Mouse (Mus musculus) midbrain, embryonic 13.5 days (tissue): Measurements from ENCODE around the gene Ttc9c. TPM values are rescaled to one million over a fixed set of nuclear protein-coding genes. Genes with fewer than 3 reads are reported as not detected.

ENCODE experiments used
- ATAC-seq: fragments of 200-750 bp; cut with Nextera tagmentation; 2 replicates; pipeline ENCODE4 v1.8.0; 2017; ENCODE audit warnings: mild to moderate bottlenecking, moderate TSS enrichment, moderate library complexity
- H3K27ac ChIP-seq: fragments of 300-500 bp; sonication (generic); 2 replicates; pipeline ENCODE4 v1.5.1; 2015; ENCODE audit warnings: inconsistent platforms, mild to moderate bottlenecking, moderate library complexity
- H3K27me3 ChIP-seq: fragments of 300-500 bp; sonication (generic); 2 replicates; pipeline ENCODE4 v1.6.1; 2015; ENCODE audit warnings: mild to moderate bottlenecking, inconsistent platforms
- H3K36me3 ChIP-seq: fragments of 300-500 bp; sonication (generic); 2 replicates; pipeline ENCODE4 v1.6.1; 2015; ENCODE audit warnings: mild to moderate bottlenecking, inconsistent platforms
- H3K4me1 ChIP-seq: fragments of 300-500 bp; sonication (generic); replicated peaks from 2 replicates; pipeline ENCODE4 v1.6.1; 2015; ENCODE audit warnings: inconsistent platforms
- H3K4me2 ChIP-seq: fragments of 300-500 bp; sonication (generic); replicated peaks from 2 replicates; pipeline ENCODE4 v1.6.1; 2015; ENCODE audit warnings: moderate library complexity, mild to moderate bottlenecking, inconsistent platforms
- H3K4me3 ChIP-seq: fragments of 300-500 bp; sonication (generic); replicated peaks from 2 replicates; pipeline ENCODE4 v1.5.1; 2015; ENCODE audit warnings: mild to moderate bottlenecking, inconsistent platforms
- H3K9ac ChIP-seq: fragments of 300-500 bp; sonication (generic); replicated peaks from 2 replicates; pipeline ENCODE4 v1.6.1; 2015; ENCODE audit warnings: mild to moderate bottlenecking, inconsistent platforms
- H3K9me3 ChIP-seq: fragments of 300-500 bp; sonication (generic); 2 replicates; pipeline ENCODE4 v1.6.1; 2016; ENCODE audit warnings: mild to moderate bottlenecking, inconsistent platforms
- WGBS: fragments of 180-500 bp; shearing (Covaris S2); methylation state at CpG from one replicate; pipeline ENCODE4 v1.1.7; 2015; 5-methylcytosine and 5-hydroxymethylcytosine counted together
- polyA plus RNA-seq: library from polyadenylated mRNA; unstranded; fragments of >200 nt; fragmentation: Nextera tagmentation; extraction: Ambion mirVana; gene quantifications from 2 replicates; pipeline ENCODE4 v1.2.1, GENCODE M21; 2015

The Ttc9c gene
- polyA plus RNA-seq, 1 experiment from 2014 or later, result 66.1 TPM

DNA sequence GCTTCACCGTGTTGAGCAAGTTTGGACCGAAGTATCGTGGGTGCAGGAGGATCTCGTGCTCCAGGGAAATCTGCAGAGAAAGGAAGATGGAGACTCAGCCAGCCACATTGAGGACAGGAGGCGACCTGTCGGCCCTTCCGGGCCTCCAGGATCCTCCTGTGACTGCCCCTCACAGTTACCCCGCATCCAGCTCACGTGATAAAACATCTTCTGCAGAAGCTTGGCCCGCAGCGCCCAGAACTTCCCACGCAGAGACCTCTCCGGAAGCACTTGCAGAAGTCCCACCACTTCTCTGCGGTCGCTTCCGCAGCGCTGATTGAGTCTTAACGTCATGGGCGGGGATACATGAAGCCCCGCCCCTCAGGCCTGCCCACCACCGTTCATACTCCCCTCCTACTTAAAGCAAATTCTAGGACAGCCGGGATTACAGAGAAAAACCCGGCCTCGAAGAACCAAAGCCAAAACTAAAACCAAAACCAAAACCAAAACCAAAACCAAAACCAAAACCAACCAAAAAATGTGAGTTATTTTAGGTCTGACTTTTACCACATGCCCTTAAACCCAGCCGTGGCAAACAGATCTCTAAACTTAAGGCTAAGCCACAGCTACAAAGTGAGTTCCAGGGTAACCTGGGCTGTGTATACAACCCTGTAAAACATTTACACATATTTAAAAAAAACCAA is 20.7 kb downstream of the Ttc9c start, which contains the start of gene Polr2g:
Gene Polr2g (minus strand): TSS at position 314 of the 683 bp plus-strand sequence.
- peak within 1 kb of the TSS; percentile 55 for H3K27ac ChIP-seq
- WGBS, result 2% methylated on average over 25 of the region's 25 CpGs
- ATAC-seq, result peak; percentile 56

GRCm38 (mm10) chr19:8790171-8790570 is 29.0 kb downstream of the Ttc9c start:
- 84% methylated on average over 7 of the region's 7 CpGs for WGBS
- ATAC-seq, result no peak
- Histone ChIP-seq H3K4me2 (no peak overlapping the region), H3K4me3 (no peak overlapping the region), H3K4me1 (peaks cover 30% of the 10 kb centered on the region), H3K27ac (no peak overlapping the region; the same call in 1 of the 2 replicates), H3K36me3 (peaks cover 35% of the 10 kb centered on the region), H3K9ac (0 out of 2 replicates have a peak overlapping the region, but pooled peaks have one; percentile 3), H3K9me3 (peaks cover 3% of the 10 kb centered on the region; the same call in 1 of the 2 replicates), H3K27me3 (no peaks in the 10 kb centered on the region)

More for the DNA sequence above, 20.7 kb downstream of the Ttc9c start, which contains the start of gene Polr2g:
- H3K4me2 ChIP-seq, result peak within 1 kb of the TSS; percentile 75
- no peaks in the 10 kb centered on the region for H3K9me3 ChIP-seq
- peaks cover 23% of the 10 kb centered on the region for H3K36me3 ChIP-seq
- H3K4me1 ChIP-seq, result peaks cover 27% of the 10 kb centered on the region
- peak within 1 kb of the TSS; percentile 83 for H3K9ac ChIP-seq
- no peaks in the 10 kb centered on the region for H3K27me3 ChIP-seq
- peak within 1 kb of the TSS; percentile 86 for H3K4me3 ChIP-seq

DNA sequence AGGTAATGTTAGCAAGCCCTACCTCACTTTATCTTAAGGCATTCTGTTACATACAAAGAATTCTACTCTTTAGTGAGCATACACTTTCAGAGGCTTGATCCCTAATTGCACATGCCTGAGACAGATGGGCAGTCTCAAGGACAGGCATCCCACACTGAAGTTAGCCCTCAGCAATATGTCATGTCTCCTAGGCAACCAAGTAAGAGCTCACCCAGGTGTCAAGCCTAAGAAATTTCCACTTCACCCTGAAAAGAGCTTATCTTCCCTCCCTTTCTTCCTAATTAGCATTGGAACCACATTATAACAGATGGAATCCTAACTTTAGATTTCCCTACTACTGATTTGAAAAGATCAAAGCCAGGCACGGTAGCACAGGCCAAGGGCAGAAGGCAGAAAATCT is 30.0 kb downstream of the Ttc9c start:
- no peak for ATAC-seq
- H3K4me1 ChIP-seq, result peaks cover 34% of the 10 kb centered on the region
- peaks cover 3% of the 10 kb centered on the region; the same call in 1 of the 2 replicates for H3K9me3 ChIP-seq
- H3K9ac ChIP-seq, result peak overlapping the region; percentile 36; the same call in 1 of the 2 replicates
- WGBS, result 20% methylated on average over 1 of the region's 1 CpGs
- H3K27ac ChIP-seq, result peak overlapping the region; percentile 78
- peaks cover 26% of the 10 kb centered on the region for H3K36me3 ChIP-seq
- H3K4me3 ChIP-seq, result no peak overlapping the region
- no peaks in the 10 kb centered on the region for H3K27me3 ChIP-seq
- no peak overlapping the region; the same call in 1 of the 2 replicates for H3K4me2 ChIP-seq

DNA sequence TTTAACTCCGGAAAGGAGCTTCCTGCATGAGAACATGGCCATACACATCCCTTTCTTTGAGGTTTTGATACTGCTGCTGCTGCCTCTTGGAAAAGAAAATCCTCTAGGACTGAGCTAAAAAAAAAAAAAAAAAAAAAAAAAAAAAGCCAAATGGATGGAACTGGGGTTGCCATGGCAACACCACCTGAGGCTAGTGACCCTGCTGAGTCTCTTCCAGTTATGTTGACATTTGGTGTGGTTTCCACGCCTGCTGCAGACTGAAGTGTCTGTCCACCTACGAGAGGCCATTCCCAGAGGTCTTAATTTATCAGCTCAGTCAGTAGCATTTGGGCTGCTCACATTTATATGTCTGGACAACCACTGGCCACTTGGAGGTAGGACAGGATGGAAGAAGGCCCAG is 30.6 kb downstream of the Ttc9c start:
- 19% methylated on average over 3 of the region's 3 CpGs for WGBS
- H3K27ac ChIP-seq, result peak overlapping the region; percentile 78
- H3K9ac ChIP-seq, result peak overlapping the region; percentile 36; the same call in 1 of the 2 replicates

GRCm38 (mm10) chr19:8786008-8786781 is 32.9 kb downstream of the Ttc9c start, which contains the start of gene Taf6l:
Gene Taf6l, minus strand, starts transcription at chr19:8786417.
- H3K27ac ChIP-seq, result peak within 1 kb of the TSS; percentile 74
- H3K9ac ChIP-seq, result peak within 1 kb of the TSS; percentile 72
- peak within 1 kb of the TSS; percentile 59 for H3K4me2 ChIP-seq
- peak; percentile 100 for ATAC-seq
- peaks cover 34% of the 10 kb centered on the region for H3K36me3 ChIP-seq
- peak within 1 kb of the TSS; percentile 73 for H3K4me3 ChIP-seq
- H3K9me3 ChIP-seq, result no peaks in the 10 kb centered on the region
- H3K27me3 ChIP-seq, result no peaks in the 10 kb centered on the region
- WGBS, result 1% methylated on average over 31 of the region's 32 CpGs
- peaks cover 34% of the 10 kb centered on the region for H3K4me1 ChIP-seq

More for the DNA sequence above, 30.6 kb downstream of the Ttc9c start:
- no peak overlapping the region for H3K4me2 ChIP-seq
- H3K4me3 ChIP-seq, result no peak overlapping the region
- no peaks in the 10 kb centered on the region for H3K27me3 ChIP-seq
- peaks cover 24% of the 10 kb centered on the region for H3K36me3 ChIP-seq
- H3K4me1 ChIP-seq, result peaks cover 34% of the 10 kb centered on the region
- H3K9me3 ChIP-seq, result peaks cover 3% of the 10 kb centered on the region; the same call in 1 of the 2 replicates
- ATAC-seq, result no peak

- H3K4me2 ChIP-seq, result peak overlapping the region; percentile 100
- ATAC-seq, result no peak
These were observed 44.1 kb downstream of the Ttc9c start for GRCm38 (mm10) chr19:8774951-8775421.

GRCm38 (mm10) chr19:8774086-8774835 is 44.9 kb downstream of the Ttc9c start, which contains the start of gene Tmem179b:
Gene Tmem179b, minus strand, starts transcription at chr19:8774467.
- Histone ChIP-seq H3K4me2 (peak within 1 kb of the TSS; percentile 100), H3K9ac (peak within 1 kb of the TSS; percentile 95), H3K4me3 (peak within 1 kb of the TSS; percentile 70), H3K36me3 (peaks cover 37% of the 10 kb centered on the region), H3K27me3 (no peaks in the 10 kb centered on the region), H3K9me3 (no peaks in the 10 kb centered on the region), H3K4me1 (peaks cover 42% of the 10 kb centered on the region), H3K27ac (peak within 1 kb of the TSS; percentile 99)
- under 1% methylated on average over 68 of the region's 68 CpGs for WGBS
- peak; percentile 94 for ATAC-seq

More at GRCm38 (mm10) chr19:8774951-8775421, 44.1 kb downstream of the Ttc9c start:
- peak overlapping the region; percentile 70 for H3K4me3 ChIP-seq
- H3K36me3 ChIP-seq, result peaks cover 34% of the 10 kb centered on the region
- peaks cover 42% of the 10 kb centered on the region for H3K4me1 ChIP-seq
- no peaks in the 10 kb centered on the region for H3K9me3 ChIP-seq
- peak overlapping the region; percentile 99 for H3K27ac ChIP-seq
- WGBS, result 5% methylated on average over 20 of the region's 20 CpGs
- H3K9ac ChIP-seq, result peak overlapping the region; percentile 95
- H3K27me3 ChIP-seq, result no peaks in the 10 kb centered on the region

GRCm38 (mm10) chr19:8773409-8773808 is 45.7 kb downstream of the Ttc9c start:
- peak overlapping the region; percentile 100 for H3K4me2 ChIP-seq
- 55% methylated on average over 6 of the region's 6 CpGs for WGBS
- H3K4me3 ChIP-seq, result peak overlapping the region; percentile 70
- H3K9me3 ChIP-seq, result no peaks in the 10 kb centered on the region
- H3K36me3 ChIP-seq, result peaks cover 40% of the 10 kb centered on the region
- no peaks in the 10 kb centered on the region for H3K27me3 ChIP-seq
- H3K9ac ChIP-seq, result peak overlapping the region; percentile 95; the same call in 1 of the 2 replicates
- H3K4me1 ChIP-seq, result peaks cover 42% of the 10 kb centered on the region
- peak overlapping the region; percentile 99; the same call in 1 of the 2 replicates for H3K27ac ChIP-seq
- ATAC-seq, result no peak

GRCm38 (mm10) chr19:8772996-8773395 is 46.1 kb downstream of the Ttc9c start:
- Histone ChIP-seq H3K36me3 (peaks cover 40% of the 10 kb centered on the region), H3K4me1 (peaks cover 42% of the 10 kb centered on the region), H3K27ac (0 out of 2 replicates have a peak overlapping the region, but pooled peaks have one; percentile 5), H3K9me3 (no peaks in the 10 kb centered on the region), H3K4me2 (peak overlapping the region; percentile 100), H3K27me3 (no peaks in the 10 kb centered on the region), H3K9ac (no peak overlapping the region), H3K4me3 (peak overlapping the region; percentile 70)
- no peak for ATAC-seq
- 89% methylated on average over 5 of the region's 5 CpGs for WGBS

DNA sequence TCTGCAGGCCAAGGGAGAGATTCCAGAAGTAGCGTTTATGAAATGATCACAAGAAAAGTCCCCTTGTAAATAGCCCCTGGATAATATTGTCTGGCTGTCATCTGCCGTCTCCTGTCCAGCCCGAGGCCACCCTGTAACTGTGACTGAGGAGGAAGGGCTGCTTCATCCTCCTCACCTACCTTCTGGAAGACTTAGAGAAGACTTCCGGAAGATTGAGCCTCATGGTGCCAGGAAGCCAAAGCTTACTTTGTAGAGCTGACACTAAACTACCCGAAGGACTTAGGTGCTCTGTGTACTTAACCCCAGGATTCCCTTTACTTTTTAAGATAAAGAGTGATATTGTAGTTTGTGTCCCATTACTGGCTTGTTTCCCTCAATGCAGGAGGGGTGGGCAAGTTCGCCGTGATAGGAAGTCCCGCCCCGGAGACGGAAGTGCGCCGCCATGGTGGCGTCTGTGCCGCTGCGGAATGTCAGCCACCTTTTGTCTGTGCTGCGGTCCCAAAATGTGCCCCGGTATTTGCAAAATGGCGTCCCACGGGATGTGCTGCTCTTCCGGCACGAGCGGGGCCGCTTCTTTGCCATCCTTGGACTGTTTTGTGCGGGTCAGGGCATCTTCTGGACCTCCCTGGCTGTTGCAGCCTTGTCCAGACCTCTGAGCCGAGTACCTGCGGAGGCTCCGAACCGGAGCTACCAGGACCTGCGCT is 48.4 kb downstream of the Ttc9c start, which contains the start of gene Tmem223:
Gene Tmem223 (plus strand): TSS at position 430 of the 704 bp plus-strand sequence.
- WGBS, result 21% methylated on average over 29 of the region's 29 CpGs
- ATAC-seq, result peak; percentile 73
- H3K4me1 ChIP-seq, result peaks cover 41% of the 10 kb centered on the region
- H3K9me3 ChIP-seq, result no peaks in the 10 kb centered on the region
- peak within 1 kb of the TSS; percentile 100 for H3K4me2 ChIP-seq
- H3K27me3 ChIP-seq, result no peaks in the 10 kb centered on the region
- H3K27ac ChIP-seq, result peak within 1 kb of the TSS; percentile 91
- H3K4me3 ChIP-seq, result peak within 1 kb of the TSS; percentile 82
- peaks cover 61% of the 10 kb centered on the region for H3K36me3 ChIP-seq
- H3K9ac ChIP-seq, result peak within 1 kb of the TSS; percentile 96
